ENCODE assay signal across 10 mouse cellular contexts in genomic region chr13:77275172-77275747, GRCm38 (mm10).
A peak's percentile ranks its signal among the peaks of the same experiment; 100 is the strongest.
DNase-seq lines count a peak whose midpoint lies in the region; ATAC-seq and TF ChIP-seq lines count a peak whose summit lies in the region.
"Had no signal": no experiment of that assay in that cellular context is flagged by ENCODE, and none has a peak within 500 bp of the region (broad histone marks: within the 10 kb centered on the region; RNA-seq: fewer than 3 reads in every experiment).

No protein-coding gene starts in this region.

- no peak overlapping the region for H3K4me3 ChIP-seq in embryonic facial prominence, embryonic 14.5 days (ENCODE audit: low read depth, low read length)
- H3K4me3 ChIP-seq in embryonic facial prominence, embryonic 10.5 days: no peak overlapping the region
- H3K4me3 ChIP-seq in lung, postnatal 0 days (ENCODE audit: low read depth, low read length): no peak overlapping the region
- H3K4me3 ChIP-seq: midbrain, embryonic 15.5 days had no signal

- H3K27me3 ChIP-seq in embryonic facial prominence, embryonic 14.5 days (replicated peaks; ENCODE audit: control insufficient read depth, insufficient read depth, low read length): no peaks in the 10 kb centered on the region
- H3K27me3 ChIP-seq in embryonic facial prominence, embryonic 10.5 days (replicated peaks; ENCODE audit: low read depth, poor library complexity, severe bottlenecking): no peaks in the 10 kb centered on the region
- no peaks in the 10 kb centered on the region for H3K27me3 ChIP-seq in lung, postnatal 0 days (replicated peaks; ENCODE audit: insufficient read depth, low read length)
- H3K27me3 ChIP-seq: midbrain, embryonic 15.5 days had no signal

- no peak overlapping the region for H3K27ac ChIP-seq in embryonic facial prominence, embryonic 14.5 days (replicated peaks; ENCODE audit: low read depth, low read length)
- H3K27ac ChIP-seq in embryonic facial prominence, embryonic 10.5 days (replicated peaks): no peak overlapping the region
- H3K27ac ChIP-seq in lung, postnatal 0 days (ENCODE audit: low read length): no peak overlapping the region
- H3K27ac ChIP-seq: midbrain, embryonic 15.5 days had no signal

- no peaks in the 10 kb centered on the region; the same call in 1 of the 2 replicates for H3K4me1 ChIP-seq in embryonic facial prominence, embryonic 14.5 days (ENCODE audit: control insufficient read depth, insufficient read depth, low read length)
- no peaks in the 10 kb centered on the region for H3K4me1 ChIP-seq in embryonic facial prominence, embryonic 10.5 days
- H3K4me1 ChIP-seq in lung, postnatal 0 days (ENCODE audit: insufficient read depth, low read depth, low read length): no peaks in the 10 kb centered on the region
- H3K4me1 ChIP-seq: midbrain, embryonic 15.5 days had no signal

- no peak for TF ChIP-seq CTCF in lung, postnatal 0 days (IDR thresholded peaks at IDR 0.05)

- peak; percentile 7 for DNase-seq in embryonic facial prominence, embryonic 14.5 days (ENCODE audit: low spot score)
- DNase-seq in embryonic facial prominence, embryonic 10.5 days (ENCODE audit: low spot score): no peak
- DNase-seq in lung, postnatal 0 days (ENCODE audit: low spot score): peak; percentile 7
- DNase-seq in lung, adult 18-20 months: no peak
- DNase-seq in heart, postnatal 14 days: peak; percentile 24 to 41
- peak; percentile 77 for DNase-seq in telencephalon, adult 2 months (ENCODE audit: low read depth, low spot score)
- no peak for DNase-seq in urinary bladder, postnatal 10 days (ENCODE audit: low spot score)
- no peak for DNase-seq in kidney, postnatal 4 days
- DNase-seq: B cell, adult 2 months had no signal

- TF ChIP-seq EP300 in lung, postnatal 0 days (IDR thresholded peaks at IDR 0.05): no peak

- no peaks in the 10 kb centered on the region for H3K9me3 ChIP-seq in embryonic facial prominence, embryonic 14.5 days (ENCODE audit: control insufficient read depth, low read length)
- H3K9me3 ChIP-seq in embryonic facial prominence, embryonic 10.5 days: no peaks in the 10 kb centered on the region
- no peaks in the 10 kb centered on the region for H3K9me3 ChIP-seq in lung, postnatal 0 days (ENCODE audit: low read length)
- H3K9me3 ChIP-seq: midbrain, embryonic 15.5 days had no signal

- H3K4me2 ChIP-seq in embryonic facial prominence, embryonic 14.5 days (ENCODE audit: low read depth, low read length): no peak overlapping the region
- no peak overlapping the region for H3K4me2 ChIP-seq in lung, postnatal 0 days (replicated peaks; ENCODE audit: low read depth, low read length)
- H3K4me2 ChIP-seq: midbrain, embryonic 15.5 days had no signal

- WGBS in embryonic facial prominence, embryonic 14.5 days: 61% methylated on average over 3 of the region's 3 CpGs
- 78% methylated on average over 3 of the region's 3 CpGs for WGBS in embryonic facial prominence, embryonic 10.5 days
- 42% methylated on average over 3 of the region's 3 CpGs for WGBS in lung, postnatal 0 days

- intact Hi-C loops in heart, postnatal 14 days (cut with DNase I): no loop called here

- no peak overlapping the region for H3K9ac ChIP-seq in embryonic facial prominence, embryonic 14.5 days (ENCODE audit: low read depth, low read length)
- H3K9ac ChIP-seq in lung, postnatal 0 days (replicated peaks; ENCODE audit: low read depth): no peak overlapping the region
- H3K9ac ChIP-seq: midbrain, embryonic 15.5 days had no signal

- no peak for ATAC-seq in embryonic facial prominence, embryonic 14.5 days (ENCODE audit: low read depth)
- ATAC-seq in lung, postnatal 0 days: no peak
- ATAC-seq: midbrain, embryonic 15.5 days had no signal

- no peaks in the 10 kb centered on the region for H3K36me3 ChIP-seq in embryonic facial prominence, embryonic 14.5 days (ENCODE audit: control insufficient read depth, insufficient read depth, low read length)
- no peaks in the 10 kb centered on the region for H3K36me3 ChIP-seq in embryonic facial prominence, embryonic 10.5 days (replicated peaks)
- no peaks in the 10 kb centered on the region for H3K36me3 ChIP-seq in lung, postnatal 0 days (ENCODE audit: insufficient read depth, low read length)
- H3K36me3 ChIP-seq: midbrain, embryonic 15.5 days had no signal

Comparison
In these comparisons a context has a peak if more than half of its experiments do, and no peak if none do; other contexts are left out.
1. DNase-seq: peak in embryonic facial prominence, embryonic 14.5 days (single experiment), lung, postnatal 0 days (single experiment), heart, postnatal 14 days (2 of 2) and telencephalon, adult 2 months (single experiment); none in embryonic facial prominence, embryonic 10.5 days (single experiment), lung, adult 18-20 months (0 of 2), urinary bladder, postnatal 10 days (single experiment) and kidney, postnatal 4 days (0 of 2).